Mouse (Mus musculus) hindbrain, postnatal 0 days (tissue): Measurements from ENCODE around the gene Wipf1. TPM values are rescaled to one million over a fixed set of nuclear protein-coding genes. Genes with fewer than 3 reads are reported as not detected.
A peak's percentile ranks its signal among the peaks of the same experiment; 100 is the strongest.

Experiments used
- ATAC-seq: fragments of 200-750 bp; cut with Nextera tagmentation; 2 replicates; pipeline ENCODE4 v1.8.0; 2017; ENCODE audit warnings: mild to moderate bottlenecking, moderate TSS enrichment, moderate library complexity
- DNase-seq: peaks from one replicate; pipeline ENCODE4 v3.0.0-alpha.2; 2015; ENCODE audit warnings: low spot score
- H3K27ac ChIP-seq: fragments of 300-500 bp; sonication (generic); 2 replicates; pipeline ENCODE4 v1.5.1; 2014; ENCODE audit warnings: mild to moderate bottlenecking
- H3K27me3 ChIP-seq: fragments of 300-500 bp; sonication (generic); 2 replicates; pipeline ENCODE4 v1.6.1; 2014; ENCODE audit warnings: low read length, mixed read lengths; ENCODE audit not compliant: insufficient read depth
- H3K36me3 ChIP-seq: fragments of 300-500 bp; sonication (generic); 2 replicates; pipeline ENCODE4 v1.6.1; 2014; ENCODE audit warnings: low read length, mixed read lengths; ENCODE audit not compliant: insufficient read depth
- H3K4me1 ChIP-seq: fragments of 300-500 bp; sonication (generic); 2 replicates; pipeline ENCODE4 v1.6.1; 2014; ENCODE audit warnings: antibody characterized with exemption, low read length, mixed read lengths; ENCODE audit not compliant: insufficient read depth
- H3K4me2 ChIP-seq: fragments of 300-500 bp; sonication (generic); 2 replicates; pipeline ENCODE4 v1.6.1; 2014; ENCODE audit warnings: low read depth, mild to moderate bottlenecking, low read length, moderate library complexity, mixed read lengths
- H3K4me3 ChIP-seq: fragments of 300-500 bp; sonication (generic); 2 replicates; pipeline ENCODE4 v1.5.1; 2014; ENCODE audit warnings: low read length
- H3K9ac ChIP-seq: fragments of 300-500 bp; sonication (generic); replicated peaks from 2 replicates; pipeline ENCODE4 v1.6.1; 2014; ENCODE audit warnings: mild to moderate bottlenecking, low read length, moderate library complexity, mixed read lengths
- H3K9me3 ChIP-seq: fragments of 300-500 bp; sonication (generic); 2 replicates; pipeline ENCODE4 v1.6.1; 2016; ENCODE audit warnings: low read length, mixed read lengths
- CTCF ChIP-seq: IDR thresholded peaks from 2 replicates; pipeline ENCODE4 v1.5.1; 2016; ENCODE audit warnings: antibody characterized with exemption, control low read depth, low read depth
- WGBS: fragments of 180-500 bp; shearing (Covaris S2); extraction: QIAGEN DNeasy Blood & Tissue Kit; methylation state at CpG from one replicate; pipeline ENCODE4 v1.1.7; 2014; 5-methylcytosine and 5-hydroxymethylcytosine counted together
- polyA plus RNA-seq: library from polyadenylated mRNA; unstranded; fragments of >200 nt; fragmentation: Nextera tagmentation; extraction: Ambion mirVana; gene quantifications from 2 replicates; pipeline ENCODE4 v1.2.1, GENCODE M21; 2015
- total RNA-seq: library from RNA; depleted of rRNA; stranded (reverse); fragments of >200 nt; gene quantifications from 2 replicates; pipeline ENCODE4 v1.2.3, GENCODE M21; 2014

Gene Wipf1
- total and polyA plus RNA-seq, 2 experiments from 2014 or later, result 2.6 to 3.0 TPM

GRCm38 (mm10) chr2:73548542-73548941 is 19.0 kb upstream of the Wipf1 start:
- no peak overlapping the region for H3K9ac ChIP-seq
- no peaks in the 10 kb centered on the region for H3K27me3 ChIP-seq
- no peak for TF ChIP-seq CTCF
- no peaks in the 10 kb centered on the region for H3K4me1 ChIP-seq
- no peak for ATAC-seq
- H3K9me3 ChIP-seq, result no peaks in the 10 kb centered on the region
- no peaks in the 10 kb centered on the region for H3K36me3 ChIP-seq
- DNase-seq, result no peak
- WGBS, result 68% methylated on average over 2 of the region's 2 CpGs
- H3K4me3 ChIP-seq, result no peak overlapping the region
- H3K27ac ChIP-seq, result no peak overlapping the region
- no peak overlapping the region for H3K4me2 ChIP-seq

DNA sequence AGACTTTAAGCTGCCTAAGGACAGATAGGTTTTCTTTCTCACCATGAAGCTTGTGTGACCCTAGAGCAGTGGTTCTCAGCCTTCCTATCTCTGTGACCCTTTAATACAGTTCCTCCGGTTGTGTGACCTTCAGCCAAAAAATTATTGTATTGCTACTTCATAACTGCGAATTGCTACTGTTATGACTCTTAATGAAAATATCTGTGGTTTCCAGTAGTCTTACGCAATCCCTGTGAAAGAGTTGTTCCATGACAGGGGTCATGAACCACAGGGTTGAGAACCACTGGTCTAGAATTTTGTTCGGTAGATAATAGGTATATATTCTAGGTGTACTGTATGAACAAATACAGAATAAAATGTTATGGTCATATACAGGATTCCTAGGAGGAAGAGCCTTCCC is 17.7 kb upstream of the Wipf1 start:
- Histone ChIP-seq H3K36me3 (no peaks in the 10 kb centered on the region), H3K9ac (no peak overlapping the region), H3K4me3 (no peak overlapping the region), H3K27ac (no peak overlapping the region), H3K4me2 (no peak overlapping the region), H3K27me3 (no peaks in the 10 kb centered on the region), H3K9me3 (no peaks in the 10 kb centered on the region), H3K4me1 (no peaks in the 10 kb centered on the region)
- 93% methylated on average over 4 of the region's 4 CpGs for WGBS
- DNase-seq (no peak), ATAC-seq (no peak)
- TF ChIP-seq CTCF, result no peak

GRCm38 (mm10) chr2:73545556-73545955 is 16.0 kb upstream of the Wipf1 start:
- Histone ChIP-seq H3K27ac (no peak overlapping the region), H3K36me3 (no peaks in the 10 kb centered on the region), H3K27me3 (no peaks in the 10 kb centered on the region), H3K9ac (no peak overlapping the region), H3K9me3 (no peaks in the 10 kb centered on the region), H3K4me2 (no peak overlapping the region), H3K4me3 (no peak overlapping the region), H3K4me1 (no peaks in the 10 kb centered on the region)
- ATAC-seq (no peak), DNase-seq (no peak)
- 76% methylated on average over 2 of the region's 2 CpGs for WGBS
- TF ChIP-seq CTCF, result no peak

DNA sequence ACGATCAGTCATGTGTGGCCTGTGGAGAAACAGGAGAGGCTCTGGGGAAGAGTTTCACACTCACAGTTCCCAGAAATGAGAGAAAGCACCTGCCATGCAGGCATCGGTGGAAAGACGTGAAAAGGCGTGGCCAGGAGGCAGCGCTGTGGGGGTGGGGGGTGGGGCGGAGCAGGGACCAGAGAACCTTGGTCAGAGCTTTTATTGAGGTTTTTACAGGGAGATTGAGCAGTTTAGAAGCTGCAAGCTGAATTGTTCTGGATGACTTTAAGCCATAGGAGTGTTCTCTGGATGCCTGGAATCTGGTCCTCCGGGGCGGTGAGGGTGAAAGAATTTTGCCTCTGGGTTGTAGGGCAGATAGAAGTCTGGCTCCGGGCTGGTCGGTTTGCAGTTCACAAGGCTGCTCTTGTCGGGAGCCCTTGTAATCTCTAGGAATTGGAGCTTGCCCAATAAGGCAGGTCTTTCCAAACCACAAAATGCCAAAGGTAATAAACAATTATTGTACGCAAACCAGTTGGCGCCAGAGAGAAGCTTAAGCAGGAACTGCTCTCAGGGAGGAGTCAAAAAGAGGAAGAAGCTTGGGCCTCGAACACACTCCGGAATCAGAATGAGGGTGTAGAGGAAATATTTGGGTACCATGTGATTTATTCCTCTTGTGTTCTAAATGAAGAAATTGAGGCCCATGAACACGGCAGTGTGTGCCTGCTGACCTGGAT is 11.1 kb upstream of the Wipf1 start:
- H3K9ac ChIP-seq, result no peak overlapping the region
- no peak for ATAC-seq
- no peaks in the 10 kb centered on the region for H3K9me3 ChIP-seq
- no peak for TF ChIP-seq CTCF
- H3K36me3 ChIP-seq, result no peaks in the 10 kb centered on the region
- H3K27me3 ChIP-seq, result no peaks in the 10 kb centered on the region
- no peak overlapping the region for H3K4me3 ChIP-seq
- peak overlapping the region; percentile 35 for H3K4me2 ChIP-seq
- H3K27ac ChIP-seq, result no peak overlapping the region
- H3K4me1 ChIP-seq, result no peaks in the 10 kb centered on the region
- 39% methylated on average over 16 of the region's 16 CpGs for WGBS
- no peak for DNase-seq

DNA sequence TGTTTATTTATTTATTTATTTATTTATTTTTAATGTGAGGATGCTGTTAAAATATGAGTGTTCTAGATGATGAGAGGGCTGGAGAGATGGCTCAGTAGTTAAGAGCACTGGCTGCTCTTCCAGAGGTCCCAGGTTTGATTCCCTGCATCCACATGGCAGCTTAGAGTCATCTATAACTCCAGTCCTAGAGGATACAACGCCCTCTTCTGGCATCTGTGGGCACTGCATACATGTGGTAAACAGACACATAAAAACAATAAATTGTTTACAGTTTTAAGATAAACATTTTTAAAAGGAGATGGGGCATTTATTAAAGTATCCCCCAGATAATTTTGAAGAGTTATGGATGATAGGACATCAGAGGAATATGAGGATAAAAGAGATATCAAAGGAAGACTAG is 10.2 kb upstream of the Wipf1 start:
- Histone ChIP-seq H3K4me1 (no peaks in the 10 kb centered on the region), H3K27me3 (no peaks in the 10 kb centered on the region), H3K36me3 (no peaks in the 10 kb centered on the region), H3K4me3 (no peak overlapping the region), H3K9me3 (no peaks in the 10 kb centered on the region), H3K27ac (no peak overlapping the region), H3K9ac (no peak overlapping the region), H3K4me2 (no peak overlapping the region)
- TF ChIP-seq CTCF, result no peak
- ATAC-seq, result no peak
- DNase-seq, result no peak
- WGBS, result 39% methylated on average over 1 of the region's 1 CpGs

GRCm38 (mm10) chr2:73539141-73539540 is 9.6 kb upstream of the Wipf1 start:
- no peak overlapping the region for H3K4me2 ChIP-seq
- ATAC-seq, result no peak
- no peak overlapping the region for H3K9ac ChIP-seq
- 81% methylated on average over 3 of the region's 3 CpGs for whole genome bisulfite sequencing
- H3K9me3 ChIP-seq, result no peaks in the 10 kb centered on the region
- no peak overlapping the region for H3K4me3 ChIP-seq
- no peak overlapping the region for H3K27ac ChIP-seq
- no peak for TF ChIP-seq CTCF
- no peaks in the 10 kb centered on the region for H3K36me3 ChIP-seq
- no peak for DNase-seq
- no peaks in the 10 kb centered on the region for H3K4me1 ChIP-seq
- H3K27me3 ChIP-seq, result no peaks in the 10 kb centered on the region

DNA sequence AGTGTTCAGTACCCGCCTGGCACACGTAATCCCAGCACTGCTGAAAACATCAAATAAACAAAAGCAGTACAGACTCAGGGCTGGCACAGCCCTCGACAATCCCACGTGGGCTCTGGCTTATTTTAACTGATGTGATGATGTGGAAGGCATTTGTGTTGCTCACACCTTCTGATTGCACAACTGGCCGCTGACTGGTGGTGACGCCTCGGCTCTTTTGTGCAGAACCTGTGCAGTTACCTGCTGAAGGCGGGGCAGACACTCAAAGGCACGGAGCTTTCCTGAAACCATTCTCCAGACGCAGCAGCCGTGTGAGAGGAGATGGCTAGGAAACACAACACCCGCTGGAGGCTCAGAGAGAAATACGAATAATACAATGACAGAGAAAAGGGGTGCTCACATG is 9.1 kb upstream of the Wipf1 start:
- no peak for TF ChIP-seq CTCF
- no peaks in the 10 kb centered on the region for H3K4me1 ChIP-seq
- ATAC-seq (no peak), DNase-seq (no peak)
- H3K9ac ChIP-seq, result no peak overlapping the region
- no peak overlapping the region for H3K4me3 ChIP-seq
- no peaks in the 10 kb centered on the region for H3K9me3 ChIP-seq
- H3K36me3 ChIP-seq, result no peaks in the 10 kb centered on the region
- no peak overlapping the region for H3K4me2 ChIP-seq
- WGBS, result 83% methylated on average over 13 of the region's 13 CpGs
- H3K27ac ChIP-seq, result no peak overlapping the region
- H3K27me3 ChIP-seq, result no peaks in the 10 kb centered on the region
